Mouse (Mus musculus) CH12.LX (cell line): ENCODE data around the gene Afap1. TPM values are rescaled to one million over a fixed set of nuclear protein-coding genes. Genes with fewer than 3 reads are reported as not detected.
A peak's percentile ranks its signal among the peaks of the same experiment; 100 is the strongest.

Source experiments
- DNase-seq: peaks from one replicate; pipeline ENCODE4 v3.0.0-alpha.2; 2013; ENCODE audit errors: extremely low read depth
- H3K27ac ChIP-seq: 2 replicates; pipeline ENCODE4 v1.5.1; 2012; ENCODE audit warnings: low read depth, mild to moderate bottlenecking, control low read depth, moderate library complexity; ENCODE audit not compliant: insufficient read depth
- H3K27me3 ChIP-seq: replicated peaks from 2 replicates; pipeline ENCODE3; 2012; ENCODE audit warnings: inconsistent platforms
- H3K36me3 ChIP-seq, 2 experiments: replicated peaks in 1 of 2; 2 replicates each; pipeline versions ENCODE3 to v1.6.1; 2012; ENCODE audit warnings: inconsistent platforms in 1 of 2, low read length in 1 of 2, mild to moderate bottlenecking in 1 of 2, mixed read lengths in 1 of 2, moderate library complexity in 1 of 2; ENCODE audit not compliant: control insufficient read depth in 1 of 2, insufficient read depth in 1 of 2
- H3K4me1 ChIP-seq, 2 experiments: 2 replicates each; pipeline ENCODE4 v1.6.1; 2012; ENCODE audit warnings: inconsistent platforms in 1 of 2, moderate library complexity in 1 of 2; ENCODE audit not compliant: insufficient read depth in 2 of 2, control insufficient read depth in 1 of 2
- H3K4me2 ChIP-seq: 2 replicates; pipeline ENCODE4 v1.6.1; 2012; ENCODE audit warnings: low read depth, mild to moderate bottlenecking, control low read depth; ENCODE audit not compliant: poor library complexity, insufficient read depth, severe bottlenecking
- H3K4me3 ChIP-seq, 3 experiments: fragments of 150-350 bp in 1 of 3; sonication (generic) in 1 of 3; replicated peaks in 1 of 3; 2 replicates each; pipeline versions ENCODE3 to v1.5.1; 2011 to 2012; ENCODE audit warnings: low read depth in 2 of 3, low read length in 2 of 3, mild to moderate bottlenecking in 2 of 3, moderate library complexity in 2 of 3, control low read depth in 1 of 3, improper control_type of control experiment in 1 of 3, inconsistent platforms in 1 of 3, mixed read lengths in 1 of 3; ENCODE audit not compliant: poor library complexity in 1 of 3
- H3K79me2 ChIP-seq: replicated peaks from 2 replicates; pipeline ENCODE4 v1.6.1; 2012; ENCODE audit warnings: mild to moderate bottlenecking, moderate library complexity; ENCODE audit not compliant: control insufficient read depth, poor library complexity, insufficient read depth, severe bottlenecking; ENCODE audit errors: extremely low read depth
- H3K9ac ChIP-seq: 2 replicates; pipeline ENCODE4 v1.6.1; 2012; ENCODE audit warnings: low read depth, mild to moderate bottlenecking, control low read depth, moderate library complexity; ENCODE audit not compliant: insufficient read depth
- H3K9me3 ChIP-seq: replicated peaks from 2 replicates; pipeline ENCODE3; 2012; ENCODE audit warnings: low read length, inconsistent platforms, mixed read lengths
- BHLHE40 ChIP-seq: IDR thresholded peaks from 2 replicates; pipeline ENCODE4 v1.6.1; 2011; ENCODE audit warnings: mild to moderate bottlenecking, low read depth, low read length, improper control_type of control experiment
- CHD1 ChIP-seq: IDR thresholded peaks from 2 replicates; pipeline ENCODE4 v1.6.1; 2012; ENCODE audit warnings: low read depth, low read length, improper control_type of control experiment, inconsistent platforms
- CHD2 ChIP-seq: IDR thresholded peaks from 2 replicates; pipeline ENCODE4 v1.6.1; 2011; ENCODE audit warnings: low read length, improper control_type of control experiment
- CTCF ChIP-seq, 2 experiments: IDR thresholded peaks in 1 of 2; conservative IDR thresholded peaks in 1 of 2; 2 replicates each; pipeline ENCODE4 v1.5.1; 2011 to 2012; ENCODE audit warnings: low read depth in 2 of 2, low read length in 2 of 2, improper control_type of control experiment in 1 of 2, inconsistent platforms in 1 of 2, mild to moderate bottlenecking in 1 of 2, moderate library complexity in 1 of 2
- E2F4 ChIP-seq: IDR thresholded peaks from 2 replicates; pipeline ENCODE4 v1.6.1; 2011; ENCODE audit warnings: low read depth, low read length, improper control_type of control experiment; ENCODE audit not compliant: insufficient replicate concordance
- ELF1 ChIP-seq: IDR thresholded peaks from 2 replicates; pipeline ENCODE4 v1.6.1; 2014; ENCODE audit warnings: low read depth, mild to moderate bottlenecking, inconsistent platforms, low read length, improper control_type of control experiment
- EP300 ChIP-seq: IDR thresholded peaks from 2 replicates; pipeline ENCODE4 v1.6.1; 2011; ENCODE audit warnings: low read length, improper control_type of control experiment
- ETS1 ChIP-seq: conservative IDR thresholded peaks from 2 replicates; pipeline ENCODE4 v1.6.1; 2012; ENCODE audit warnings: low read depth, mild to moderate bottlenecking, inconsistent platforms, low read length, improper control_type of control experiment, moderate library complexity
- HCFC1 ChIP-seq: IDR thresholded peaks from 2 replicates; pipeline ENCODE4 v1.6.1; 2012; ENCODE audit warnings: low read depth, mild to moderate bottlenecking, inconsistent platforms, low read length, improper control_type of control experiment
- IRF4 ChIP-seq: IDR thresholded peaks from 2 replicates; pipeline ENCODE4 v1.6.1; 2014; ENCODE audit warnings: low read depth, mild to moderate bottlenecking, inconsistent platforms, low read length, improper control_type of control experiment
- JUN ChIP-seq: IDR thresholded peaks from 2 replicates; pipeline ENCODE4 v1.6.1; 2011; ENCODE audit warnings: low read depth, mild to moderate bottlenecking, low read length, improper control_type of control experiment, moderate library complexity; ENCODE audit not compliant: insufficient read depth
- JUND ChIP-seq: conservative IDR thresholded peaks from 2 replicates; pipeline ENCODE4 v1.6.1; 2011; ENCODE audit warnings: low read depth, low read length, improper control_type of control experiment
- KAT2A ChIP-seq: IDR thresholded peaks from 2 replicates; pipeline ENCODE4 v1.6.1; 2012; ENCODE audit warnings: low read length, improper control_type of control experiment, inconsistent platforms; ENCODE audit not compliant: insufficient replicate concordance
- MAFK ChIP-seq: IDR thresholded peaks from 2 replicates; pipeline ENCODE4 v1.6.1; 2011; ENCODE audit warnings: low read length, improper control_type of control experiment; ENCODE audit not compliant: insufficient replicate concordance
- MAX ChIP-seq: IDR thresholded peaks from 2 replicates; pipeline ENCODE4 v1.6.1; 2011; ENCODE audit warnings: low read length, improper control_type of control experiment
- MAZ ChIP-seq: IDR thresholded peaks from 2 replicates; pipeline ENCODE4 v1.6.1; 2012; ENCODE audit warnings: low read depth, mild to moderate bottlenecking, inconsistent platforms, low read length, improper control_type of control experiment, moderate library complexity
- MEF2A ChIP-seq: IDR thresholded peaks from 2 replicates; pipeline ENCODE4 v1.6.1; 2014; ENCODE audit warnings: low read depth, mild to moderate bottlenecking, inconsistent platforms, low read length, improper control_type of control experiment, borderline replicate concordance
- MXI1 ChIP-seq: IDR thresholded peaks from 2 replicates; pipeline ENCODE4 v1.6.1; 2011; ENCODE audit warnings: mild to moderate bottlenecking, low read depth, low read length, improper control_type of control experiment
- MYC ChIP-seq: IDR thresholded peaks from 2 replicates; pipeline ENCODE4 v1.6.1; 2011; ENCODE audit warnings: low read depth, mild to moderate bottlenecking, improper control_type of control experiment, low read length
- NELFE ChIP-seq: IDR thresholded peaks from 2 replicates; pipeline ENCODE4 v1.6.1; 2011; ENCODE audit warnings: low read depth, low read length, improper control_type of control experiment
- NRF1 ChIP-seq: IDR thresholded peaks from 2 replicates; pipeline ENCODE4 v1.6.1; 2014; ENCODE audit warnings: low read depth, mild to moderate bottlenecking, inconsistent platforms, low read length, improper control_type of control experiment, moderate library complexity
- PAX5 ChIP-seq: IDR thresholded peaks from 2 replicates; pipeline ENCODE4 v1.6.1; 2012; ENCODE audit warnings: low read length, inconsistent platforms, mixed read lengths
- POLR2AphosphoS2 ChIP-seq: IDR thresholded peaks from 2 replicates; pipeline ENCODE4 v1.6.1; 2011; ENCODE audit warnings: low read depth, low read length, improper control_type of control experiment
- RAD21 ChIP-seq: IDR thresholded peaks from 2 replicates; pipeline ENCODE4 v1.6.1; 2011; ENCODE audit warnings: low read depth, mild to moderate bottlenecking, low read length, improper control_type of control experiment, moderate library complexity
- RCOR1 ChIP-seq: conservative IDR thresholded peaks from 2 replicates; pipeline ENCODE4 v1.6.1; 2012; ENCODE audit warnings: low read depth, mild to moderate bottlenecking, inconsistent platforms, low read length, improper control_type of control experiment
- SIN3A ChIP-seq: IDR thresholded peaks from 2 replicates; pipeline ENCODE4 v1.6.1; 2012; ENCODE audit warnings: low read length, improper control_type of control experiment, inconsistent platforms
- TBP ChIP-seq: conservative IDR thresholded peaks from 2 replicates; pipeline ENCODE4 v1.6.1; 2011; ENCODE audit warnings: low read depth, low read length, improper control_type of control experiment
- TCF12 ChIP-seq: IDR thresholded peaks from 2 replicates; pipeline ENCODE4 v1.6.1; 2014; ENCODE audit warnings: low read depth, mild to moderate bottlenecking, inconsistent platforms, low read length, improper control_type of control experiment
- UBTF ChIP-seq: IDR thresholded peaks from 2 replicates; pipeline ENCODE4 v1.6.1; 2012; ENCODE audit warnings: low read depth, mild to moderate bottlenecking, inconsistent platforms, low read length, improper control_type of control experiment, moderate library complexity
- ZC3H11A ChIP-seq: IDR thresholded peaks from 2 replicates; pipeline ENCODE4 v1.6.1; 2012; ENCODE audit warnings: low read depth, mild to moderate bottlenecking, inconsistent platforms, low read length, improper control_type of control experiment
- ZKSCAN1 ChIP-seq: IDR thresholded peaks from 2 replicates; pipeline ENCODE4 v1.6.1; 2012; ENCODE audit warnings: low read depth, inconsistent platforms, low read length, improper control_type of control experiment, borderline replicate concordance
- ZNF384 ChIP-seq: IDR thresholded peaks from 2 replicates; pipeline ENCODE4 v1.6.1; 2012; ENCODE audit warnings: low read depth, low read length, improper control_type of control experiment, inconsistent platforms
- dilution Hi-C: fragments of 300-500 bp; cut with MboI; formaldehyde crosslinking; loops from 2 replicates; pipeline ENCODE4 v1.14.3; 2020; ENCODE audit warnings: low sequenced_read_pairs; ENCODE audit not compliant: extremely low pct_unique_long_range_greater_than_20kb, extremely low pct_ligation_motif_present
- in situ Hi-C: fragments of 300-500 bp; cut with MboI; formaldehyde crosslinking; loops from 3 replicates; pipeline ENCODE4 v1.14.3; 2019; ENCODE audit warnings: low sequenced_read_pairs, low pct_ligation_motif_present, low pct_unique_long_range_greater_than_20kb, mixed read lengths
- polyA plus RNA-seq: library from polyadenylated mRNA; unstranded; fragments of >175 nt; gene quantifications from 2 replicates; pipeline ENCODE4 v1.2.1, GENCODE M21; 2012; ENCODE audit warnings: low read depth; ENCODE audit not compliant: insufficient read length
- total RNA-seq, 2 experiments: library from RNA; depleted of rRNA; stranded (reverse); fragments of 300-350 nt in 1 of 2; fragments of >200 nt in 1 of 2; gene quantifications; 2 replicates each; pipeline ENCODE4 v1.2.3; 2012 to 2014

Afap1 gene
- total and polyA plus RNA-seq, 3 experiments: 0.32 to 4.0 (median 0.86) TPM

- Histone ChIP-seq H3K4me1 (peaks cover 20 to 59% of the 10 kb centered on the region in 2 experiments), H3K27me3 (no peaks in the 10 kb centered on the region), H3K4me2 (0 out of 2 replicates have a peak overlapping the region, but pooled peaks have one; percentile 17), H3K4me3 (peak overlapping the region in 2 of 3 experiments; percentile 6 to 27), H3K9ac (no peak overlapping the region), H3K79me2 (no peaks in the 10 kb centered on the region), H3K27ac (no peak overlapping the region), H3K9me3 (no peaks in the 10 kb centered on the region), H3K36me3 (peaks cover 0 to 16% of the 10 kb centered on the region in 2 experiments)
- dilution Hi-C loops (no loop called here), in situ Hi-C loops (loop anchor here (5.0 kb wide), 1 partner anchor 37 kb away; no protein-coding TSS in a partner anchor)
- DNase-seq: peak; percentile 82
- TF ChIP-seq UBTF (peak; percentile 72; the same call in 1 of the 2 replicates), BHLHE40 (no peak), NELFE (no peak), JUN (no peak), ZC3H11A (no peak), HCFC1 (peak; percentile 11; the same call in 1 of the 2 replicates), EP300 (peak; percentile 59; the same call in 1 of the 2 replicates), MYC (peak; percentile 87), MAZ (no peak), E2F4 (no peak), ZKSCAN1 (no peak), MEF2A (no peak), SIN3A (peak; percentile 32; the same call in 1 of the 2 replicates), CHD2 (no peak), ZNF384 (no peak), NRF1 (no peak), PAX5 (no peak), ETS1 (peak; percentile 56; the same call in 1 of the 2 replicates), MAFK (peak; percentile 73), ELF1 (no peak), CHD1 (no peak), RCOR1 (no peak), JUND (no peak), MXI1 (peak; percentile 73), KAT2A (no peak), RAD21 (no peak), TCF12 (peak; percentile 57; the same call in 1 of the 2 replicates), IRF4 (peak; percentile 51), MAX (peak; percentile 79), CTCF (conservative IDR thresholded peaks at IDR 0.05 in 1 of 2, IDR thresholded peaks at IDR 0.05 in 1 of 2; ENCODE audit: low read depth in 2 of 2, low read length in 2 of 2) (no peak), TBP (no peak; the same call in 1 of the 2 replicates), POLR2AphosphoS2 (no peak)
These were observed 131.0 kb downstream of the Afap1 start for GRCm38 (mm10) chr5:36024003-36024685.
